Mouse (Mus musculus) neural tube, embryonic 15.5 days (tissue): ENCODE results near the gene Erc1. TPM values are rescaled to one million over a fixed set of nuclear protein-coding genes. Genes with fewer than 3 reads are reported as not detected.
A peak's percentile ranks its signal among the peaks of the same experiment; 100 is the strongest.

Source experiments
- ATAC-seq: fragments of 200-750 bp; cut with Nextera tagmentation; 2 replicates; pipeline ENCODE4 v1.8.0; 2017; ENCODE audit warnings: mild to moderate bottlenecking, moderate TSS enrichment, moderate library complexity; ENCODE audit not compliant: low FRiP score
- H3K27ac ChIP-seq: fragments of 300-500 bp; sonication (generic); replicated peaks from 2 replicates; pipeline ENCODE4 v1.5.1; 2015; ENCODE audit warnings: mild to moderate bottlenecking, inconsistent platforms
- H3K27me3 ChIP-seq: fragments of 300-500 bp; sonication (generic); replicated peaks from 2 replicates; pipeline ENCODE4 v1.6.1; 2015; ENCODE audit warnings: inconsistent platforms
- H3K36me3 ChIP-seq: fragments of 300-500 bp; sonication (generic); 2 replicates; pipeline ENCODE4 v1.6.1; 2015; ENCODE audit warnings: inconsistent platforms
- H3K4me1 ChIP-seq: fragments of 300-500 bp; sonication (generic); 2 replicates; pipeline ENCODE4 v1.6.1; 2015; ENCODE audit warnings: inconsistent platforms
- H3K4me2 ChIP-seq: fragments of 300-500 bp; sonication (generic); 2 replicates; pipeline ENCODE4 v1.6.1; 2015; ENCODE audit warnings: inconsistent platforms, mild to moderate bottlenecking, moderate library complexity
- H3K4me3 ChIP-seq: fragments of 300-500 bp; sonication (generic); replicated peaks from 2 replicates; pipeline ENCODE4 v1.5.1; 2015; ENCODE audit warnings: mild to moderate bottlenecking, inconsistent platforms
- H3K9ac ChIP-seq: fragments of 300-500 bp; sonication (generic); replicated peaks from 2 replicates; pipeline ENCODE4 v1.6.1; 2015; ENCODE audit warnings: mild to moderate bottlenecking, inconsistent platforms
- H3K9me3 ChIP-seq: fragments of 300-500 bp; sonication (generic); replicated peaks from 2 replicates; pipeline ENCODE4 v1.6.1; 2016; ENCODE audit warnings: inconsistent platforms
- WGBS: fragments of 180-500 bp; shearing (Covaris S2); methylation state at CpG from one replicate; pipeline ENCODE4 v1.1.7; 2015; ENCODE audit warnings: mixed read lengths; 5-methylcytosine and 5-hydroxymethylcytosine counted together
- polyA plus RNA-seq: library from polyadenylated mRNA; unstranded; fragments of >200 nt; fragmentation: Nextera tagmentation; extraction: Ambion mirVana; gene quantifications from 2 replicates; pipeline ENCODE4 v1.2.1, GENCODE M21; 2015

The Erc1 gene
- polyA plus RNA-seq, 1 experiment from 2014 or later: 51.1 TPM

DNA sequence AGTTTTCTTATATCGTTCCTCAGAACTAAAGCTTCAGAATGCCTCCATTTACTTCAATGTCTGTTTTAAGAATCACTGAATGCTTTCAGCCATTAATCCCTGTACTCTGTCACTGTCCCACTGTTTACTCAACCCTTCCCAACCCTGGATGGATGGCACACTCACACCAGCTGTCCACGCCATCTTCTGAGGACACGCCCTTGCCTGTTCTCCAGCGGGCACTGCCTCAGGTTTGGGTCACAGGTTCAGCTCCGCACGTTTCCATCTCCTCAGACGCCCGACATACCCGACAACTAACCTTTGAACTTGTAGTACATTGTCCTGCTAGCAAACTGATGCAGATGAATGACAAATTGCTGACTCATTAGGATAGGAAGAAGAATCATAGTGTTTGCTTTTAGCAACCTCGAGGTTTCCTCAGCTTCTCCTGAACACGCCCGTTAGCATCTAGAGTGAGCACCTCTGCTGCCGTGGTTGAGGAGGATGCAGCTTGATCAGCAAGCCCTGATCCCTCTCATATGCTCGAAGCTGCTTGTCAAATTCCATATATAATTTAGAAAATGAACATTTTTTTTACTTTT, 204.0 kb downstream of the Erc1 start:
- Histone ChIP-seq H3K36me3 (no peaks in the 10 kb centered on the region), H3K27me3 (no peaks in the 10 kb centered on the region), H3K9ac (no peak overlapping the region), H3K4me3 (no peak overlapping the region), H3K27ac (no peak overlapping the region), H3K4me2 (no peak overlapping the region), H3K9me3 (no peaks in the 10 kb centered on the region), H3K4me1 (peaks cover 7% of the 10 kb centered on the region; the same call in 1 of the 2 replicates)
- no peak for ATAC-seq
- WGBS: 75% methylated on average over 14 of the region's 14 CpGs

DNA sequence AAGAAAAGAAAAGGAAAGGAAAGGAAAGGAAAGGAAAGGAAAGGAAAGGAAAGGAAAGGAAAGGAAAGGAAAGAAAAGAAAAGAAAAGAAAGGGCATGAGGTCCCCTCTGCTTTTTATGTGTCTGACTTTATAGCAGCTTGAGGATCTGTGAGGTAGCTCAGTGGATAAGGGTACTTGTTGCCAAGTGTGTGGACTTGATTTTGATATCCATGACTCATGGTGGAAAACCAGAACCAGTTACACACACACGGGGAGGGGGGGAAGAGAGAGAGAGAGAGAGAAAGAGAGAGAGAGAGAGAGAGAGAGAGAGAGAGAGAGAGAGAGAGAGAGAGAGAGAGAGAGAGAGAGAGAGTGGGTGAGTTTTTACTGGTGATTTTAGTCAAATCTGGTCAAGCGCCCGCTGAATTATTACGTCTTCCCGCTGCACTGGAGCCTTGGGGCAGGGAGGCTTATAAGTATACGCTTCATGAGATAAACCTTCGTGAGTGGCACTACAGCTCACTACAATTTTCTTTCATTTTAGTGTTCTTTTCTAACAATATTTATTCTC, 204.7 kb downstream of the Erc1 start:
- 92% methylated on average over 7 of the region's 7 CpGs for WGBS
- no peak overlapping the region for H3K27ac ChIP-seq
- peaks cover 7% of the 10 kb centered on the region; the same call in 1 of the 2 replicates for H3K4me1 ChIP-seq
- H3K4me2 ChIP-seq: no peak overlapping the region
- H3K9ac ChIP-seq: no peak overlapping the region
- H3K4me3 ChIP-seq: no peak overlapping the region
- H3K36me3 ChIP-seq: no peaks in the 10 kb centered on the region
- H3K27me3 ChIP-seq: no peaks in the 10 kb centered on the region
- no peaks in the 10 kb centered on the region for H3K9me3 ChIP-seq
- ATAC-seq: no peak

DNA sequence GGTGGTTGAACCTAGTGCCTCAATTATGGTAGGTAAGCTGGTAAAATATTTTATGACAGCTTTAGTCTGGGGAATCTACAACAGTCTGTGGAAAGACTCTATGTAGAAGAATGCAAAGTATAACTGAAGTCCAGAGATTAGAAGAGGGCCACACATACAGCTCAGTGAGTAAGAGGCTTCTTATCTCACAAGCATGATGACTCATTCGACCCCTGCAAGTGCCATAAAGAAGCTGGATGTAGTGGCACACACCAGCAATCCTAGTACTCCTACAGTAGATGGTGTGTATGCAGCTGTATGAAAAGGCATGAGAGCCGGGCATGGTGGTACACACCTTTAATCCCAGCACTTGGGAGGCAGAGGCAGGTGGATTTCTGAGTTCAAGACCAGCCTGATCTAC, 205.2 kb downstream of the Erc1 start:
- Histone ChIP-seq H3K27ac (no peak overlapping the region), H3K4me2 (no peak overlapping the region), H3K9me3 (no peaks in the 10 kb centered on the region), H3K36me3 (no peaks in the 10 kb centered on the region), H3K9ac (no peak overlapping the region), H3K4me3 (no peak overlapping the region), H3K27me3 (no peaks in the 10 kb centered on the region), H3K4me1 (peaks cover 6% of the 10 kb centered on the region; the same call in 1 of the 2 replicates)
- 91% methylated on average over 2 of the region's 2 CpGs for WGBS
- no peak for ATAC-seq

DNA sequence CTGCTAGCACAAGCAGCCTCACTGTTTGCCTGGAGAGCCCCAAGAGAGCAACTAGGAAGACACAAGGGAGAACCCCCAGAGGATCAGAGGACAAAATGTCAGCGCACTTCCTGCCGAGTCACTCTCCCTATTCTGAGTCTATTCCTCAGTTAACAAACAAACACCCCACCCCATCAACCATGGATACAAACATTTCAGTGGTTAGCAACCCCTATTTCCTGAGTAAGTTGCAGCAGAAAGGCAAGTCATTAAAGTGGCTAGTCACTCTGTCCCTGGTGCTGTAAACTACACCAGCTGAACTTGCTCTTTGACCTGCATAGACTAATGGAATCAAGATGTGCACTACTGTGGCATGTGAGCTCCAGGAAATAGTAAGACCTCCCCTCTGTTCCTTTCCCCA, 212.3 kb downstream of the Erc1 start:
- Histone ChIP-seq H3K27ac (no peak overlapping the region), H3K9me3 (no peaks in the 10 kb centered on the region), H3K4me2 (no peak overlapping the region), H3K27me3 (no peaks in the 10 kb centered on the region), H3K36me3 (no peaks in the 10 kb centered on the region), H3K9ac (no peak overlapping the region), H3K4me1 (no peaks in the 10 kb centered on the region), H3K4me3 (no peak overlapping the region)
- WGBS: 54% methylated on average over 2 of the region's 2 CpGs
- ATAC-seq: no peak

DNA sequence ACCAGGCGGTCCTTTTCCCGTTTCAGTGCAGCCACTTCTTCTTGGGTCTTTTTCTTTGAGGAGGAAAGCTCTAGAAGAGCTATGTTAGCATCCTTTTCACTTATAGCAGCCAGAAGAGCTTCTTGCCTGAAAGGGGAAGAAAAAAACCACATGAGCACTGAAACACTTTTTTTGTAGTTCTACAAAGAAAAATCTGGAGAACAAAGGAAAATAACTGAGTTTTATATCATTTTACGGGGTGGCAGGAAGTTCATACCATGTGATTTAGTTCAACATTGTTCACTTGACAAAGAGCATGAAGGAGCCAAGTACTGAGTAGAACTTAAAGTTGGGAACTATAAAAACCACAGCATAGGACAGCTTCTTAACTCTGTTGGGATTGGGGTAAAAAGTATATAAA, 217.3 kb downstream of the Erc1 start:
- Histone ChIP-seq H3K9me3 (no peaks in the 10 kb centered on the region), H3K4me1 (no peaks in the 10 kb centered on the region), H3K27me3 (no peaks in the 10 kb centered on the region), H3K4me3 (no peak overlapping the region), H3K4me2 (no peak overlapping the region), H3K27ac (no peak overlapping the region), H3K36me3 (peaks cover 18% of the 10 kb centered on the region), H3K9ac (no peak overlapping the region)
- no peak for ATAC-seq
- WGBS: 92% methylated on average over 3 of the region's 3 CpGs

DNA sequence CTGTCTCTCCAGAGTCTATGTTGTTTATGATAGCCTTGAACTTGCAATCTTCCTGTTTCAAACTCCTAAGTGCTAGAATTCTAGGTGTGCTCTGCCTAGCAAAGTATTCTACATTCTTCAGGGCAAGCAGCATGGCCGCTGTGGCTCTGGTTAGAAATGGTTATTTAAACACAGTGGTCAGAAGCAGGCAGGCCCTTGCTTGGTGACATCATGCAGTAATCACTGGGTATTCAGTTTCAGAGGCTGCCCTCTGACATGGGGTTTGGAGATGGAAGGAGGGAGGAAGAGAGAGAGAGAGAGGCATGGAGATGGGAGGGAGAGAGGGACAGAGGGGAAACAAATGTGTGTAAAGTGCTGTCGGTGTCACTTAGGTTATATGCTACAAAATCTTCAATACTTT, 246.6 kb downstream of the Erc1 start:
- no peaks in the 10 kb centered on the region for H3K9me3 ChIP-seq
- WGBS: 85% methylated on average over 2 of the region's 2 CpGs
- no peaks in the 10 kb centered on the region for H3K4me1 ChIP-seq
- no peak for ATAC-seq
- no peaks in the 10 kb centered on the region for H3K27me3 ChIP-seq
- H3K4me3 ChIP-seq: no peak overlapping the region
- no peak overlapping the region for H3K9ac ChIP-seq
- no peaks in the 10 kb centered on the region for H3K36me3 ChIP-seq
- H3K4me2 ChIP-seq: no peak overlapping the region
- H3K27ac ChIP-seq: no peak overlapping the region

DNA sequence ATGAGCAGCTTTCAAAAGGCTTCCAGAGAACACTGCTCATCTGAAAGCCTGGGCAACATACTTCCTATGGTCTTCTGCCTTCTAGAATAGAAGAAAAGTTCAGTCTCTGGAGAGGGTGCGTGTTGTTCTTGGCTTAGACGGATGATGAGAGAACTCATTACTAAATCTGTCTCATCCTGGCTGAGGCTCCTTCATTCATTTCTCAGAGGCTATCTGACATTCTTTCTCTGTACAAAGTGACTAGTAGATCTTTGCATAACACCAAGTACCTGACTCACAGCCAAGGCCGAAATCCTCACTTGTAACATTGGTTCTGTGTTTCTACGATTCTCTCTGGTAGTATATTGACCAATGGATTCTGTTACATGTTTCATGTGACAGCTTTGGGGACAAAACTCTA, 252.5 kb downstream of the Erc1 start:
- H3K4me3 ChIP-seq: no peak overlapping the region
- H3K4me1 ChIP-seq: no peaks in the 10 kb centered on the region
- H3K9ac ChIP-seq: no peak overlapping the region
- H3K9me3 ChIP-seq: no peaks in the 10 kb centered on the region
- no peak overlapping the region for H3K4me2 ChIP-seq
- ATAC-seq: no peak
- H3K36me3 ChIP-seq: 0 out of 2 replicates have a peak, but pooled peaks cover 11% of the 10 kb centered on the region
- no peak overlapping the region for H3K27ac ChIP-seq
- H3K27me3 ChIP-seq: no peaks in the 10 kb centered on the region
- WGBS: 91% methylated on average over 4 of the region's 4 CpGs

DNA sequence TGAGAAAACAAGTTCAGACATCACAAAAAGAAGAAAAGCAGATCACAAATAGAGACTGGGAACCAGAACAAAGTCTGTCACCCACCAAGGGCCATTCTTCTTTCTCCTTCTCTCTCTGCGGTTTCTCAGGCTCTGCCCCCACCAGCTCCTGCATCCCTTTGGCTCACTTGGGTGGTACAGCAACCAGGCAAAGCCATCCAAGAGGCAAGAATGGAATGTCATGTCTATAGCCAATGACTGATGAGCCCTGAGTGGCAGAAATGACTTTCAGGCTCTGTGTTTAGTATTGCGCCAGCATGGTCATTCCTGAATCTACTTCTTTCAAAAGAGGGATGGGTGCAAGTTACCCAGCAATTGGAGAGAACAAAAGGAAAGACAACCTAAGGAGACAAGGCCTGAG, 257.1 kb downstream of the Erc1 start:
- Histone ChIP-seq H3K27ac (no peak overlapping the region), H3K36me3 (0 out of 2 replicates have a peak, but pooled peaks cover 11% of the 10 kb centered on the region)
- no peak for ATAC-seq

DNA sequence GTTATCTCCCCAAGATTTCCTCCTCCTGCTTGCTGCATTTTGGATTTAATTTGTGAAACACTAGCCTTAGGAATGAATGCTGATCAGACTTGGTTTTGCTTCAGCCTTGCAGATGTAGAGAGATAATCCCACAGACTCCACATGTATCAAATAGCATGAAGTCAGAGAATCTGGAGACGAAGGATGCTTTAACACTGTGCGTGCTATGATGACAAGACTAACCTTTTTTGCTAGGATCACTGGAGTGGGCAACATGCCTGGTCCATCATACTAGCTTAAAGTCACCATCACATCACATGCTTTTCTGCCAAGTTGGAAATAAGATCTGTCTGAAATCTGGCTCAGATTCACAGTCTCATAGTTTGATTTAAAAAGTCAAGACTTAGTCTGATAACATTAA, 260.1 kb downstream of the Erc1 start:
- no peak overlapping the region for H3K4me3 ChIP-seq
- no peak for ATAC-seq
- H3K9me3 ChIP-seq: no peaks in the 10 kb centered on the region
- 0 out of 2 replicates have a peak, but pooled peaks cover 5% of the 10 kb centered on the region for H3K36me3 ChIP-seq
- H3K4me2 ChIP-seq: no peak overlapping the region
- H3K27me3 ChIP-seq: no peaks in the 10 kb centered on the region
- peaks cover 9% of the 10 kb centered on the region; the same call in 1 of the 2 replicates for H3K4me1 ChIP-seq
- H3K27ac ChIP-seq: no peak overlapping the region
- WGBS: 90% methylated on average over 2 of the region's 2 CpGs
- no peak overlapping the region for H3K9ac ChIP-seq

More for the DNA sequence above, 257.1 kb downstream of the Erc1 start:
- no peak overlapping the region for H3K9ac ChIP-seq
- peaks cover 3% of the 10 kb centered on the region; the same call in 1 of the 2 replicates for H3K4me1 ChIP-seq
- H3K27me3 ChIP-seq: no peaks in the 10 kb centered on the region
- WGBS: 64% methylated on average over 2 of the region's 2 CpGs
- H3K4me2 ChIP-seq: no peak overlapping the region
- no peak overlapping the region for H3K4me3 ChIP-seq
- H3K9me3 ChIP-seq: no peaks in the 10 kb centered on the region

DNA sequence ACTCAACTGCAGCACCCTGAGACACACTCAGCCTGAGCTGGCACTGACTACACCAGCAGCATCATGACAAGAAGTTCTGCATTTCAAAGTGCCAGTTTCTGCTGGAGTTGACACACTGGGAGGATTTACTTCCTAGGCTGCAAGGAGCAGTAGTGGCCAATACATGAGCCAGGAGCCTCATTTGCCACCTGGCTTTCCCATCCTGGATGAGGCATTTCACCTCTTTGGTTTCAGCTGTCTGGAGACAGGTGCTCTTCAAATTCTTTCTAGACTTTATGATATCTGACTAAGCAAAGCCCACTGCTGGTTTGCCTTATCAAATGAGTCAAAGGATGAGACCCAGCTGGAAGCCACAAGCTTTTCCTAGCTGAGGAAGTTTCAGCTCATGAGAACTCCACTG, 260.5 kb downstream of the Erc1 start:
- Histone ChIP-seq H3K9ac (no peak overlapping the region), H3K4me3 (no peak overlapping the region), H3K27ac (no peak overlapping the region), H3K36me3 (0 out of 2 replicates have a peak, but pooled peaks cover 1% of the 10 kb centered on the region), H3K4me1 (peaks cover 9% of the 10 kb centered on the region; the same call in 1 of the 2 replicates), H3K9me3 (no peaks in the 10 kb centered on the region), H3K4me2 (no peak overlapping the region), H3K27me3 (no peaks in the 10 kb centered on the region)
- ATAC-seq: no peak

DNA sequence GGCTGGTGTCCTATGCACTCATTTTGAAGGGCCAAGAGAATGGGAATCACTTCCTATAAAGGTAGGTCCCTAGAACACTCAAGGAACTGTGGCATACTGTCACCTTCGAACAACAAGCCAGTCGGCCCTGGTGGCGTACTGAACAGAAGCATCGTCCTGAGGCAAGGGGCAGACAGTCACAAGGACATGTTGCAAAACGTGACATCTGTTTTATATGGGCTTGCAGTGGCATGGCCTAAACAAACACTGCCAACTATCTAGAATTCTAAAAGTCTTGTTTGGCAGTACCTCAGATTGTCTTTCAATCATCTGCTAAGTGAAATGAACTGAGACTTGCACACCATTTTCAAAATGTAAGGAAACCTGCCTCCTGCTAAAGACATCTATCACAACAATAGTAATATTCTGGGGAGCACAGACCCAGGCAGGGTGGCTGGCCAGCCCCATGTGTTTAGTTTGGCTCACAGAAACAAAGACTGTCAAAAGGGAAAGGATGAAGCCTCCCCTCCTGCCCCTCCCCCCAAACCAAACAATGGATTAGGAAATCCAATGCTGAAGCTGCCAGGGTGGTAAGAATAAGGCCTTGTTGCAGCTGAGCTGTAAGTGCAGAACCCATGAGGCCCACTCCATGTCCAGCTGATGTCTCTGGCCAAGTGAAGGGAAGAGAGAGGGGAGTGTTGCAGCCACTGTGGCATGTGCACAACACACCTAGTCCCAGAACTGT, 262.2 kb downstream of the Erc1 start:
- no peak overlapping the region for H3K4me3 ChIP-seq
- no peaks in the 10 kb centered on the region for H3K9me3 ChIP-seq
- peak overlapping the region; percentile 13; the same call in 1 of the 2 replicates for H3K27ac ChIP-seq
- no peak overlapping the region for H3K9ac ChIP-seq
- no peaks in the 10 kb centered on the region for H3K36me3 ChIP-seq
- H3K4me2 ChIP-seq: no peak overlapping the region
- peaks cover 9% of the 10 kb centered on the region; the same call in 1 of the 2 replicates for H3K4me1 ChIP-seq
- no peaks in the 10 kb centered on the region for H3K27me3 ChIP-seq
- WGBS: 73% methylated on average over 5 of the region's 5 CpGs
- ATAC-seq: no peak

DNA sequence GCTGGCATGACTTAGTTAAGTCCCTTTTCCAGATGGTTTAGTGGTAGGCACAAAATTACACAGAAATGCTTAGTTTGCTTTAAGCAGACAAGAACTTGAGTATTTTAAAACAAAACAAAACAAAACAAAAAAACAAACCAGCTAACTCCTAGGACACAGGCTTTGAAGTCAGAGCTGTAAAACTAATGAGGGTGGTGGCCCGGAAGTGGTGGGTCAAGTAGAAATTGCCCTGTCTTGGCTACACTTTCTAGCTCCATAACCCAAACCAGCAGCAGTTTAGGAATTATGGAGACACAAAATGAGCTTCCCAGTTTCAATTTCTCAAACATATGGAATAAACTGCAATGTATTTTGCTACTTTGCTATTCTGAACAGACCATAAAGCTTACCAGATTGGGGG, 263.9 kb downstream of the Erc1 start:
- H3K9me3 ChIP-seq: no peaks in the 10 kb centered on the region
- H3K4me1 ChIP-seq: peaks cover 9% of the 10 kb centered on the region; the same call in 1 of the 2 replicates
- H3K4me2 ChIP-seq: no peak overlapping the region
- H3K27me3 ChIP-seq: no peaks in the 10 kb centered on the region
- no peak overlapping the region for H3K4me3 ChIP-seq
- 38% methylated on average over 1 of the region's 1 CpGs for WGBS
- H3K36me3 ChIP-seq: no peaks in the 10 kb centered on the region
- no peak overlapping the region for H3K27ac ChIP-seq
- ATAC-seq: no peak
- no peak overlapping the region for H3K9ac ChIP-seq
